Mouse (Mus musculus): Measurements from ENCODE around the gene Tmed9. TPM values are rescaled to one million over a fixed set of nuclear protein-coding genes. Genes with fewer than 3 reads are reported as not detected.

Gene Tmed9
- total and polyA plus RNA-seq, 2 experiments from 2014 or later: 62.5 to 101 TPM

DNA sequence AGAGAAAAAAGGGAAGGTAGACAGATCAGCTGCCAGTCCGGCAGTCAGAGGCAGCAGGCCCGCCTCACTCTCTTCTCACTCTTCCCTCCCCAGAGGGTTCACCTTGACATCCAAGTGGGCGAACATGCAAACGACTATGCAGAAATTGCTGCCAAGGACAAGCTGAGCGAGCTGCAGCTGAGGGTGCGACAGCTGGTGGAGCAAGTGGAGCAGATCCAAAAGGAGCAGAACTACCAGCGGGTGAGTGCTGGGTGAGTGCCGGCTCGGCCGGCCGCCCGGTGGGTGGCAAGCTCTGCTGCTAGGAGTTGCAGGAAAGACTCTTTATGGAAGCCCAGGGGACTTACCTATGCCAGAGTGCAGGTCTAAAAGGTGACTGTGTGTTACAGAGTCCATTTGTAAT is 21.8 kb downstream of the Tmed9 start:
- Histone ChIP-seq H3K4me3 (ENCODE audit: low read depth, low read length) (no peak overlapping the region), H3K4me1 (ENCODE audit: insufficient read depth, low read length) (peaks cover 3% of the 10 kb centered on the region; the same call in 1 of the 2 replicates), H3K9ac (replicated peaks; ENCODE audit: low read length, poor library complexity, severe bottlenecking) (no peak overlapping the region), H3K9me3 (ENCODE audit: low read length) (no peaks in the 10 kb centered on the region), H3K27me3 (ENCODE audit: insufficient read depth, low read length) (no peaks in the 10 kb centered on the region), H3K4me2 (ENCODE audit: low read depth, low read length, poor library complexity, severe bottlenecking) (no peak overlapping the region), H3K36me3 (ENCODE audit: insufficient read depth, low read length) (peaks cover 25% of the 10 kb centered on the region), H3K27ac (ENCODE audit: low read depth, low read length) (no peak overlapping the region)
- DNase-seq (ENCODE audit: low spot score) (peak; percentile 40), ATAC-seq (ENCODE audit: low FRiP score) (no peak)
- 90% methylated on average over 12 of the region's 12 CpGs for WGBS
- no peak for TF ChIP-seq CTCF (IDR thresholded peaks at IDR 0.05)

DNA sequence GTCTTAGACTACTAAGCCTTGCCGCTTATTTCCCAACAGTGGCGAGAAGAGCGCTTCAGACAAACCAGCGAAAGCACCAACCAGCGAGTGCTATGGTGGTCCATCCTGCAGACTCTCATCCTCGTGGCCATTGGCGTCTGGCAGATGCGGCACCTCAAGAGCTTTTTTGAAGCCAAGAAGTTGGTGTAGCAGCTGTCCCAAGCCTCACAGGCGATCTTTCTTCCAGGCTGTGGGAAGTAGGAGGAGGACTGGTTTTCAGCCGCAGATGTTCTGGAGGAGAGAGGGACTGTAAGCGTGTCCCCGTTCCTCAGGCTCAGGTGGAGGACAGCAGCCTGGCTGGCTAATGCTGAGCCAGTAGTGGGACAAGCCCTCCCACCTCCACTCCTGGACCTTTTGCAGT is 23.3 kb downstream of the Tmed9 start:
- TF ChIP-seq CTCF (IDR thresholded peaks at IDR 0.05): no peak
- Histone ChIP-seq H3K4me3 (ENCODE audit: low read depth, low read length) (no peak overlapping the region), H3K9me3 (ENCODE audit: low read length) (no peaks in the 10 kb centered on the region), H3K4me2 (ENCODE audit: low read depth, low read length, poor library complexity, severe bottlenecking) (no peak overlapping the region), H3K36me3 (ENCODE audit: insufficient read depth, low read length) (peaks cover 25% of the 10 kb centered on the region), H3K4me1 (ENCODE audit: insufficient read depth, low read length) (peaks cover 3% of the 10 kb centered on the region; the same call in 1 of the 2 replicates), H3K27ac (ENCODE audit: low read depth, low read length) (no peak overlapping the region), H3K9ac (replicated peaks; ENCODE audit: low read length, poor library complexity, severe bottlenecking) (no peak overlapping the region), H3K27me3 (ENCODE audit: insufficient read depth, low read length) (no peaks in the 10 kb centered on the region)
- no peak for ATAC-seq (ENCODE audit: low FRiP score)
- 96% methylated on average over 12 of the region's 12 CpGs for WGBS
- DNase-seq (ENCODE audit: low spot score): no peak

DNA sequence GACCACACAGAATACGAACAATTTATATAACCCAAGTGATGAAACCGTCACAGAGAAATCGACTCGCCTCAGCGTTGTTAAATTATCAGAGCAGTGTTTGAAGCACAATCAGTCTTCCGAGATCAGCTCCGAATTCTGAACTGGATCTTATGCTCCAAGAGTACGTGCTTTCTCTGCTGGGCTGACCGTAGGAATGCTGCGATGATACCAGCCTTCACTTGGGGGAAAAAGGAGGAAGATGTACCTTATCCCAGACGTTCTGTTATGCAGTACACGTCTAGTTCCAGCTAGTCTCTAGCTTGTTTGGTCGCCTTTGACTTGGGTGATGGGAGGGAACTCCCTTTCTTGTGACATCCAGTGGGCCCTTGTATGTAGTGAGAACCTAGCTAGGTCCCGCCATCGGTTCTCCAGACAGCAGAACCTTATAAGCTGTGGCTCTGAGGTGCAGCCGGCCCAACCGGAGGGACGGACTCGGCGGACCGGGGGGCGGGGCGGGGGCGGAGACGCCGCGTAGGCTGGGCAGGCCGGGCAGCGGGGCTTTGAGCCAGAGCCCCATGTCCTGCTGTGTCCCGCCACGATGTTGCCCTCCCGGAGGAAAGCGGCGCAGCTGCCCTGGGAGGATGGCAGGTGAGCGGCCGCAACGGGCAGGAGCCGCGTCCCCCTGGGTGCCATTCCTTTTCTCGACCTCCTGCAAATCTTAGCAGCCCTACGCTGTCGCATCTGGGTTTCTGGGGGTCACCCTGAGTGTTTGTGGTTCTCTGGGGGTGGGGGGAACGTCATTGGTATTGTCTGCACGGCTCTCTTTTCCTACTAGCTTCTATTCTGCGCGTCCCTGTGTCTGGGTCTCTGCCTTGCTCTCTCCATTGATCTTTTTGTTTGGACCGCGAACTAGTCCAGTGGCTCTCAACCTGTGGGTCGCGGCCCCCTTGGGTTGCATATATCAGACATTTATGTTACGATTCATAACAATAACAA is 26.3 kb downstream of the Tmed9 start, which contains the start of gene B4galt7:
Gene B4galt7 (plus strand): TSS at position 331 of the 975 bp plus-strand sequence.
- 10% methylated on average over 49 of the region's 51 CpGs for WGBS
- H3K36me3 ChIP-seq (ENCODE audit: insufficient read depth, low read length): peaks cover 29% of the 10 kb centered on the region
- H3K9me3 ChIP-seq (ENCODE audit: low read length): no peaks in the 10 kb centered on the region
- peak within 1 kb of the TSS; percentile 74 for H3K27ac ChIP-seq (ENCODE audit: low read depth, low read length)
- peak within 1 kb of the TSS; percentile 62 for H3K4me2 ChIP-seq (ENCODE audit: low read depth, low read length, poor library complexity, severe bottlenecking)
- peak; percentile 78 for DNase-seq (ENCODE audit: low spot score)
- H3K4me1 ChIP-seq (ENCODE audit: insufficient read depth, low read length): 0 out of 2 replicates have a peak, but pooled peaks cover 3% of the 10 kb centered on the region
- peak; percentile 88 for ATAC-seq (ENCODE audit: low FRiP score)
- peak within 1 kb of the TSS; percentile 93 for H3K9ac ChIP-seq (replicated peaks; ENCODE audit: low read length, poor library complexity, severe bottlenecking)
- peak within 1 kb of the TSS; percentile 75 for H3K4me3 ChIP-seq (ENCODE audit: low read depth, low read length)
- TF ChIP-seq CTCF (IDR thresholded peaks at IDR 0.05): no peak
- H3K27me3 ChIP-seq (ENCODE audit: insufficient read depth, low read length): no peaks in the 10 kb centered on the region

DNA sequence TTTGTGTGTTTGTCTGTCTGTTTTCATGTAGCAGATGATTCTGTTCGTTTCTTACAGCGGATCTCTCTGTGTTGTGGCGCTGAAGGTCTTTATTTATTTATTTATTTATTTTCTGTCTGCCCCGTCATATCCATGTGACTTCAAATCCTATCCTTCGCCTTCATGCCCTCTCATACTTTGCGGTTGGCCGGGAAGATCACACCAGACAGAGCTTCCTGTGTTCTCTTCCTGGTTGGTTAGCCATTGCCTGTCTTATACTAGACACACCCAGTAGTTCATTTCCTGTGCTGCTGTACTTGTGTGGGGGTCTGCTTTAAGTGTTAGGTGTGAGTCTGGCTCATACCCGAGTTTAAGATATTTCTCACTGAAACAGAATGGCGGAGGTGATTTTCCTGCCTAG is 27.1 kb downstream of the Tmed9 start:
- Histone ChIP-seq H3K9ac (replicated peaks; ENCODE audit: low read length, poor library complexity, severe bottlenecking) (peak overlapping the region; percentile 93), H3K4me1 (ENCODE audit: insufficient read depth, low read length) (0 out of 2 replicates have a peak, but pooled peaks cover 3% of the 10 kb centered on the region), H3K4me2 (ENCODE audit: low read depth, low read length, poor library complexity, severe bottlenecking) (peak overlapping the region; percentile 62), H3K4me3 (ENCODE audit: low read depth, low read length) (peak overlapping the region; percentile 75), H3K36me3 (ENCODE audit: insufficient read depth, low read length) (peaks cover 21% of the 10 kb centered on the region), H3K27ac (ENCODE audit: low read depth, low read length) (peak overlapping the region; percentile 74; the same call in 1 of the 2 replicates), H3K9me3 (ENCODE audit: low read length) (no peaks in the 10 kb centered on the region), H3K27me3 (ENCODE audit: insufficient read depth, low read length) (no peaks in the 10 kb centered on the region)
- DNase-seq (ENCODE audit: low spot score) (peak; percentile 25), ATAC-seq (ENCODE audit: low FRiP score) (peak; percentile 34; the same call in 1 of the 2 replicates)
- no peak for TF ChIP-seq CTCF (IDR thresholded peaks at IDR 0.05)
- WGBS: 19% methylated on average over 9 of the region's 9 CpGs

DNA sequence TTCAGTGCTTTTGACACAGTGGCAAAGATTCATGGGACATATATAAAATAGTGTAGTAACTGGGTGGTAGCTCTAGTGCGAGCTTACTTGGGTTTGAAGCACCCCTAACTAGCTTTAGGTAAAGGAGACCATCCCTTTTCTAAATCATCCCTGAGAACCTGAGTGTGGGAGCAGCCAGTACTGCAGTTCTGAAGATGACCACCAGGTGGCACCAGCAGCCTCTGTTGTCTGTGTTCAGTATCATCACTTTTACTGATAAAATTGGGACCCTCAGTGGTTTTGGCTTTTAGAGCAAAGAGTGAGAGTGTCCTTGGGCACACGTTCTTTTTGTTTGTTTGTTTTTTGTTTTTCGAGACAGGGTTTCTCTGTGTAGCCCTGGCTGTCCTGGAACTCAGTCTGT is 28.1 kb downstream of the Tmed9 start:
- Histone ChIP-seq H3K4me3 (ENCODE audit: low read depth, low read length) (no peak overlapping the region), H3K36me3 (ENCODE audit: insufficient read depth, low read length) (peaks cover 24% of the 10 kb centered on the region), H3K4me2 (ENCODE audit: low read depth, low read length, poor library complexity, severe bottlenecking) (no peak overlapping the region), H3K27ac (ENCODE audit: low read depth, low read length) (no peak overlapping the region), H3K9ac (replicated peaks; ENCODE audit: low read length, poor library complexity, severe bottlenecking) (no peak overlapping the region), H3K4me1 (ENCODE audit: insufficient read depth, low read length) (0 out of 2 replicates have a peak, but pooled peaks cover 3% of the 10 kb centered on the region), H3K27me3 (ENCODE audit: insufficient read depth, low read length) (no peaks in the 10 kb centered on the region), H3K9me3 (ENCODE audit: low read length) (no peaks in the 10 kb centered on the region)
- ATAC-seq (ENCODE audit: low FRiP score) (no peak), DNase-seq (ENCODE audit: low spot score) (peak; percentile 87)
- TF ChIP-seq CTCF (IDR thresholded peaks at IDR 0.05): peak; percentile 96
- 4% methylated on average over 3 of the region's 3 CpGs for WGBS

DNA sequence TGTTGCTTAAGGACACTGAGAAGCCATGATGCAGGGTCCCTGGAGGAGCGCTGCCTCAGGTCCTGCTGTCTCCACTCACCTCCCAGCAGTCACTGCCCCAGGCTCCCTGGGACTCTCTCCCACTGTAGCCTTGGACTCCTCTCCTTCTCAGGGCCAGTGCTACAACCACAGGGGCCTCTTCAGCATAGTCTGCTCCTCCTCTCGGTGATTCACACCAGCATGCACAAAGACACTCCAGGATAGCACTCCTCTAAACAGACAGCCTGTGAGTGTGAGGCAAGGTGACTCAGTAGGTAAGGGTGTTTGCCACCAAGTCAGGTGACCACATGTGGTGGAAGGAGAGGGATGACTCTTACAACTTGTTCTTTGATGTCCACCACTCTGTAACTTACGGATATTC is 31.1 kb downstream of the Tmed9 start:
- Histone ChIP-seq H3K36me3 (ENCODE audit: insufficient read depth, low read length) (peaks cover 40% of the 10 kb centered on the region), H3K4me2 (ENCODE audit: low read depth, low read length, poor library complexity, severe bottlenecking) (no peak overlapping the region), H3K9me3 (ENCODE audit: low read length) (no peaks in the 10 kb centered on the region), H3K4me1 (ENCODE audit: insufficient read depth, low read length) (no peaks in the 10 kb centered on the region), H3K27me3 (ENCODE audit: insufficient read depth, low read length) (no peaks in the 10 kb centered on the region), H3K27ac (ENCODE audit: low read depth, low read length) (no peak overlapping the region), H3K9ac (replicated peaks; ENCODE audit: low read length, poor library complexity, severe bottlenecking) (no peak overlapping the region), H3K4me3 (ENCODE audit: low read depth, low read length) (no peak overlapping the region)
- 94% methylated on average over 3 of the region's 3 CpGs for WGBS
- no peak for DNase-seq (ENCODE audit: low spot score)
- TF ChIP-seq CTCF (IDR thresholded peaks at IDR 0.05): no peak
- no peak for ATAC-seq (ENCODE audit: low FRiP score)
